Mouse (Mus musculus): Measurements from ENCODE around the gene Tmem132d.

Gene Tmem132d

DNA sequence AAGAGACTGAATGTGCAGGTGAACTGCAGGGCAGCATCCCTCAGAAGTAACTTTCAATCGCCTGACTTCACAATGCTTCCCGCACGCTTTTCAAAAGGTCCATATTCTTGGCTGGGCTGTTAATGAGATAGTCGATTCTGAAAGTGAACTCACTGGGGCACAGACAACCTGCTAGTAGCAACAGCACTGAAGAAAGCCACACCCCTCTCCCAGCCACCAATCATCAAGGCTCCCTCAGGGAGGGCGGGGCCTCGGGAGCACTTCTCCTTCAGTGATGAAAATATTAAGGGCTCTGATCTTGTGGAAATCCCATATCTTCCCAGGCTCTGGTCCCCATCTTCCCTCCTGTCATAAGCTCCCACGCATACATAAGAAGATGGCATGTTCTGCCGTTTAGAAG, 27.8 kb downstream of the Tmem132d start:
- no peak for DNase-seq (ENCODE audit: low spot score)

DNA sequence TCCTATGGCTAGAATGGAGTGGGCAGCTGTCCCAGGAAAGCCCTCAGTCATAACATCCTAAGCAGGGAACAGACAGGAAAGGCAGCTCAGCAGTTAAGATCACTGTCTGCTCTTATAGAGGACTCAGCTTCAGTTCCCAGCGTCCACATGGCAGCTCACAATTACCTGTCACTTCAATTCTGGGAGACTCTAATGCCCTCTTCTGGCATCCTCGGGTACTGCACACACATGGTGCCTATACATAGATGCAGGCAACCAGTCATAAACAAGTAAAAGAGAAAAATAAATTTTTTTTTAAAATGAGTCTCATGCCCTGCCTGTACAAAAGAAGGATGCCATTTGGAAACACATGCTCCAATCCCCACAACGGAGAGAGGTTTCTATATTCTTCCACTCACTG, 28.7 kb downstream of the Tmem132d start:
- DNase-seq (ENCODE audit: low spot score) = no peak

DNA sequence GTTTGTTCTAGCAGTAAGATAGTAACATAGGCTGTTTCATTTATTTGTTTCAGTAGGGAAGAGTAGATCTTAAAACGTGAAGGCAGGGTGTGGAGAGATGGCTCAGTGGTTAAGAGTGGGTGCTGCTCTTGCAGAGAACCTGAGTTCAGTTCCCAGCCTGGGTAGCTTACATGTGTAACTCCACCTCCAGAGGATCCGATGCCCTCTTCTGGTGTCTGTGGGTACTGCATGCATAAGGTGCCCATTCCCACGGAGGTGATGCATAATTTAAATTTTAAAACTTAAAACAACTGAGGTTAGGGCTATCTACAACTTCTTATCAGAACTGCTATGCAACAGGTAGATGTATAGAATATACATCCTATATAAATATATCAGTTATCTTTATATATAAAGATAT, 40.5 kb downstream of the Tmem132d start:
- no peak for DNase-seq (ENCODE audit: low spot score)

GRCm38 (mm10) chr5:128389665-128390064, 43.2 kb downstream of the Tmem132d start:
- DNase-seq (ENCODE audit: low spot score) = no peak

DNA sequence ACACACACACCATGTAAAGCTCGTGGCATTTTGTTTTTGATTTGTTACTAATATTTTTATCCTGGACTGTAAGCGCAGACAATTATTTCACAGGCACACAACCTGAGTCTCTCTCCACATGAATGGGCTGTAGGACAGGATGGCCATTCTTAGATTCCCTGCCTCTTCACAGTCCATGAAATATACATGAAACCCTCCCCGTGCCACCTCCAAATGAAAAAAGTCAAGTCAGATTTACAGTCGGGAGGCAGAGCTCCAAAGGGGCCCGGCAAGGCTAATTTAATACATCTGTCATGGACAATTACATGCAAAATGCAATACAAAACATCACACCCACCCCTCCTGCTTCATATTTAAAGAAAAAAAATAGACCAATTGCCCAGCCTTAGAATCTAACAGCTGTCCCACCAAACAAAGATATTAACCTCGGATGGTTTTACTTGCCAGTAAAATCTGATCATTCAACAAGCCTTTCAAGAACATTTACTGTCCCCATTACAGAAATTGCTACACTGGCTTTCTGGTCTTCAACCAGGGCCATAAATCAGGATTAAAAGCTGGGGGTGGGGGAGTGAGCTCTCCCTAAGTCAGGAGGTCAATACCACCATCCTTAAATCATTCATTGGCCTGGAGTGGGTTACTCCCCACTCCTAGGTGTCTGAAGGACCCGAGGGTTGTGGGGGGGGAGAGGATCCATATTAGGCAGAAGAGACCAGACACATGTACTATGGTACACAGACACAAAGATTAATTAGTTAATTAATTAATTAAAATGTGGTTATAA, 44.3 kb downstream of the Tmem132d start:
- DNase-seq (ENCODE audit: low spot score) = no peak

DNA sequence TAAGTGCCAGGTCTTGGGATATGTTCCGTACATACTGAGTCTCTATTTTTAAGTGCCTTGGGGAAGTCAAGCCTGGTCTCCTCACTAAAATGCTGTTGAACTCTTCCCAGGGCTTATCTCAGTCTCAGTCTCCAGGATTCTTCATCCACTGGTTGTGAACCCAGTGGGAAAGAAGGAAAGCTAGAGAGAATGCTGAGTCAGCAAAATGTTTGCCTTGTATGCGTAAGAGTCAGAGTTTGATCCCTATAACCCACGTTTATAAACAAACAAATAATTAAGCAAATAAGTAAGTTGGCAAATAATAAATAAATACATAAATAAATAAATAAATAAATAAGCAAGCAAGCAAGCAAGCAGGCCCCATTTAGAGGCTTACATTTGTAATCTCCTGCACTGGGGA, 63.1 kb downstream of the Tmem132d start:
- DNase-seq (ENCODE audit: low spot score) = no peak

GRCm38 (mm10) chr5:128369111-128369510, 63.8 kb downstream of the Tmem132d start:
- DNase-seq (ENCODE audit: low spot score) = no peak

GRCm38 (mm10) chr5:128365261-128365985, 67.5 kb downstream of the Tmem132d start:
- DNase-seq (ENCODE audit: low spot score) = no peak

- DNase-seq (ENCODE audit: low spot score) = no peak
These were observed 71.8 kb downstream of the Tmem132d start for GRCm38 (mm10) chr5:128360946-128361675.

- no peak for DNase-seq (ENCODE audit: low spot score)
These were observed 84.0 kb downstream of the Tmem132d start for GRCm38 (mm10) chr5:128348835-128349234.

GRCm38 (mm10) chr5:128336841-128337240, 96.0 kb downstream of the Tmem132d start:
- DNase-seq (ENCODE audit: low spot score) = no peak

DNA sequence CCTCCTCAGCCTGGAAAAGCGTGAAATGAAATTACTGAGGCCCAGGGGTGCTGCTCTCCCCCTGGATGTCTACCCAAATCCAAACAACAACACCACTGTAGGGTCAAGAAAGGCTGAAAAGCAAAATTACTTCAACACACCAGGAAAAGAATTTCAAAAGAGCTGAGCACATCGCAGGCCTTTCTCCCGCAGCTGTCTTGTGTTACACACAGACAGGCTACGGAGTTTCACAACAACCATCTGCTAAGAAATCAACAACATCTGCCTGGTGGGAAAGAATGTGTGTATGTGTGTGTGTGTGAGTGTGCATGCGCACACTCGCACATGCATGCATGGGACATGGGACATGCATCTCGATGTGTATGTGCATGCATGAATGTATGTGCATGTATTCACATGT, 100.1 kb downstream of the Tmem132d start:
- peak; percentile 7 for DNase-seq (ENCODE audit: low spot score)

DNA sequence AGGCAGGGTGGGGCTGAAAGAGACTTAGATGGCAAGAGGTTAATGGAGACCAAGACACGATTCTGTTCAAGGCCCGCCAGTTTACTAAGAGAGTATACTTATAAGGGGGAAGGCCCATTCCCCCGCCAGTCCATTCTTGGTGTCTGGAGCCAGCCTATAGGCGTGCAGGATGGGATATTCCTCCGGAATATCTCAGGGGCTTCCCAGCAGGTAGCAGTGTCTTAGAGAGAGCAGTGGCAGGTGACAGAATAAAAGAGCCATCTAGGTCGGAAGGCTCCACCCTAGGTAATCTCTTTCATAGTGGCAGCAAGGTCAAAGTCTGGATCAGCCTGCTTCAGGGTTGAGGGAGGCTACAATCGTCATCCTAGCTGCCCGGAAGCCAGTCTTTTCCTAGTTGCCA, 102.5 kb downstream of the Tmem132d start:
- peak; percentile 25 for DNase-seq (ENCODE audit: low spot score)

GRCm38 (mm10) chr5:128302387-128302786, 130.5 kb downstream of the Tmem132d start:
- DNase-seq (ENCODE audit: low spot score) = no peak

DNA sequence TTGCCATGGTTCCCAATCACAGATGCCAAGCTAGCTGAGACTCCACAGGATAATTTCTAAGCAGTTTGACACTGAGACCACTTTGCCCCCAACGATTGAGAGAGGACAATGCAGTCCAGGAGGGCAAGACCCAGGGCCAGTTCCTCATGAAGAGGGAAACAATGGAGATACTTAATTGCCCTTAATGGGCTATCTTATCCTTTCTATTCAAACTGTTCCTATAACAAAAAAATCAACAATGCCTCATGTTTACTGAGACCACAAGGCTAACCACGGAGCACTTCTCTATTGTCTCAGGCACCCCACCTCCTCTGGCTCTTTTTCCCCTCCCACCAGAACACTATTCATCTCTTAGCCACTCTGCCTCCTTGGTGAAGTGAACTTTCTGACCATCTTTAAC, 141.7 kb downstream of the Tmem132d start:
- no peak for DNase-seq (ENCODE audit: low spot score)

GRCm38 (mm10) chr5:128273255-128273654, 159.6 kb downstream of the Tmem132d start:
- no peak for DNase-seq (ENCODE audit: low spot score)

GRCm38 (mm10) chr5:128267366-128267765, 165.5 kb downstream of the Tmem132d start:
- no peak for DNase-seq (ENCODE audit: low spot score)

DNA sequence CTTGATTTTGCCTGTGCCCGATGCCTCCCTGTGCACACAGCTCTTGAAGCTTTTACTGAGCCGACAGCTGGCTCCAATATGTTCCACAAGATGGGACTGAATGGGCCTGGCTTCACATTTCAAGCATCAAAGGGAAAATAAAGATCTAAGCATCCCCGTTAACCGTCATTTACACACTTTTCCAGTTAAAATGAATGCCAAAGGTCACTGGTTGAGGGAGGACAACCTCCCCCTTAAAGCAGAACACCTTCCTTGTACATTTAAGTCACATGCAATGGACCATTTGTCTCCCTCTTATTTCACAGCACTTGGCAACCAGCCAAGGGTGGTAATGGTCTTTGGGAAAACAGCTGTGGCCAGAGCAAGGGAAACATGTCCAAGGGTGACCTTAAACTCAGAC, 188.7 kb downstream of the Tmem132d start:
- DNase-seq (ENCODE audit: low spot score) = peak; percentile 45

DNA sequence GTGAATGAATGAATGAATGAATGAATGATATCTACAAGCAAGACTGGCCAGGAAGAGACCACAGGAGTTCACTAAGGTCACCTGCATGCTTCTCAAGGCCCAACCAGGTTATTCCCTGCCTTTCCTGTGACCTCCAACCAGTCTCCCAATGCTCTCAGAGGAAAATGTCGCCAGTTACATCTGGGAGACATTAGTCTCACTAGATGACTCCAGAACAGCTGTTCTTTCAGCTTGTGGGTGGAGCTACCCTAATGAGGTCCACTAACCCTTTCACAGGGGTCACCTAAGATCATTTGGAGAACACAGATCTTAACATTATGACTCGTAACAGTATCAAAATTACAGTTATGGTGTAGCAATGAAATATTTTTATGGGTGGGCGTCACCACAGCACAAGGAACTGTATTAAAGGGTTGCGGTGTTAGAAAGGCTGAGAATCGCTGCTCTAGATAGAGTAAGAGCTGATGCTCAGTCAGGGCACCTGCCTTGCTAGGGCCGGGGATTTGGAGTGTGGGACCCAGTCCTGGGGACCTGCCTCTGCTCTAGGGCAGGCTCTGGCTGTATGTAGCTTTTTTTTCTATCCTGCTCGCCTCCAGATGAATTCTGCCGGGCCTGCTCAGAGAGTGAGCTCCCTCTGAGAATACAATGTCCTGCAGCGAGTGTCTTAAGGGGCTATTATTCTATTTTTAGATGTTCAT, 196.1 kb downstream of the Tmem132d start:
- no peak for DNase-seq (ENCODE audit: low spot score)

GRCm38 (mm10) chr5:128235611-128236010, 197.3 kb downstream of the Tmem132d start:
- DNase-seq (ENCODE audit: low spot score) = no peak

- no peak for DNase-seq (ENCODE audit: low spot score)
These were observed 199.8 kb downstream of the Tmem132d start for GRCm38 (mm10) chr5:128233101-128233500.

GRCm38 (mm10) chr5:128218281-128218680, 214.6 kb downstream of the Tmem132d start:
- DNase-seq (ENCODE audit: low spot score) = no peak

Data from testis, postnatal 10 days (tissue).